Comparison of ENCODE assay signal across 9 mouse cellular contexts in the genomic region with DNA sequence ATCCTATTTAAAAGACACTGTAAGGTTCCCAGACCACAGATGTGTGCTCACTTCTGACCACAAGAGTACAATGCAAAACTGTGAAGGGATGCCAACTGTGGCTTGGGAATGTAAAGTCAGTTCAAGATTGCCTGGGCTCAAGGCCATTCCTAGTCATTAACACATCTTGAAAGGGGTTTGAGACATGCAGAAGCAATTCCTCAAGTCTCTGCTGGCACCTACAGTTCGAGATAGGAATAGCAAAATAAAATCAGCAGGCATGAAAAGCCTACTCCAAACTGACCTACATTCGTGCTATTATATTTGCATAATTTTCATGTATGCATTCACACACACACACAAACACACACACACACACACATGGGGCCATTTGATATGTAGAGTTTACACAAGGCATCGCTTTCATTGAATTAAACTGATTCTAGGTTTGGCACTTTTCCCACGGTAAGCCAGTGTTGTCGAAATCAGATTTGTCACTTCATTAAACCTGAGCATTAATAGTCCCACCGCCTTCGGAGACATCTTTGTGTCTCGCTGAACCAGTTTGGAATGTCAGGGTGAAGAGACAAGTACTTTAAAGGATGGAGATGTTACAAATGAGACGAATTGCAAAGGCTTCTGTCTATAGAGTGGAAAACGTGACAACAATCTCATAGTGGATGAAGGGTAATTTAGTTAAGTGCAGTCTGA.
A peak's percentile ranks its signal among the peaks of the same experiment; 100 is the strongest.
DNase-seq lines count a peak whose midpoint lies in the region; ATAC-seq and TF ChIP-seq lines count a peak whose summit lies in the region.
"Had no signal": no experiment of that assay in that cellular context is flagged by ENCODE, and none has a peak within 500 bp of the region (broad histone marks: within the 10 kb centered on the region; RNA-seq: fewer than 3 reads in every experiment).

No protein-coding gene starts in this region.

- H3K36me3 ChIP-seq in embryonic facial prominence, embryonic 11.5 days (replicated peaks; ENCODE audit: control insufficient read depth, insufficient read depth, low read depth, low read length), result no peaks in the 10 kb centered on the region
- H3K36me3 ChIP-seq in embryonic facial prominence, embryonic 10.5 days (replicated peaks), result no peaks in the 10 kb centered on the region
- no peaks in the 10 kb centered on the region for H3K36me3 ChIP-seq in neural tube, embryonic 12.5 days
- no peaks in the 10 kb centered on the region for H3K36me3 ChIP-seq in hindbrain, embryonic 14.5 days (replicated peaks; ENCODE audit: control insufficient read depth, insufficient read depth)
- H3K36me3 ChIP-seq in thymus, adult 2 months (ENCODE audit: control insufficient read depth, insufficient read depth, low read length), result no peaks in the 10 kb centered on the region
- H3K36me3 ChIP-seq: limb, embryonic 13.5 days had no signal

- WGBS in embryonic facial prominence, embryonic 11.5 days, result 52% methylated on average over 10 of the region's 10 CpGs
- WGBS in embryonic facial prominence, embryonic 10.5 days, result 53% methylated on average over 10 of the region's 10 CpGs
- WGBS in neural tube, embryonic 12.5 days, result 56% methylated on average over 10 of the region's 10 CpGs
- WGBS in hindbrain, embryonic 14.5 days, result 39% methylated on average over 10 of the region's 10 CpGs
- WGBS in thymus, adult 2 months, result 62% methylated on average over 10 of the region's 10 CpGs

- no peak overlapping the region for H3K4me2 ChIP-seq in embryonic facial prominence, embryonic 11.5 days (ENCODE audit: low read depth, low read length)
- no peak overlapping the region for H3K4me2 ChIP-seq in neural tube, embryonic 12.5 days (replicated peaks)
- H3K4me2 ChIP-seq in hindbrain, embryonic 14.5 days (replicated peaks), result no peak overlapping the region
- H3K4me2 ChIP-seq: limb, embryonic 13.5 days had no signal

- no peak overlapping the region for H3K27ac ChIP-seq in embryonic facial prominence, embryonic 11.5 days (replicated peaks; ENCODE audit: low read depth, low read length)
- H3K27ac ChIP-seq in embryonic facial prominence, embryonic 10.5 days (replicated peaks), result no peak overlapping the region
- no peak overlapping the region for H3K27ac ChIP-seq in neural tube, embryonic 12.5 days
- H3K27ac ChIP-seq in hindbrain, embryonic 14.5 days, result no peak overlapping the region
- no peak overlapping the region for H3K27ac ChIP-seq in thymus, adult 2 months (ENCODE audit: control insufficient read depth, insufficient read depth, low read length)
- H3K27ac ChIP-seq: limb, embryonic 13.5 days had no signal

- no peak for TF ChIP-seq POLR2A in thymus, adult 2 months (IDR thresholded peaks at IDR 0.05; ENCODE audit: control insufficient read depth, extremely low read depth, insufficient read depth, low read length, poor library complexity)

- H3K27me3 ChIP-seq in embryonic facial prominence, embryonic 11.5 days (ENCODE audit: control insufficient read depth, insufficient read depth, low read length), result no peaks in the 10 kb centered on the region
- no peaks in the 10 kb centered on the region for H3K27me3 ChIP-seq in embryonic facial prominence, embryonic 10.5 days (replicated peaks; ENCODE audit: low read depth, poor library complexity, severe bottlenecking)
- no peaks in the 10 kb centered on the region for H3K27me3 ChIP-seq in neural tube, embryonic 12.5 days (replicated peaks)
- H3K27me3 ChIP-seq in hindbrain, embryonic 14.5 days (ENCODE audit: control insufficient read depth, insufficient read depth, low read length), result no peaks in the 10 kb centered on the region
- H3K27me3 ChIP-seq in thymus, adult 2 months (ENCODE audit: control insufficient read depth, insufficient read depth, low read length), result no peaks in the 10 kb centered on the region

- peak; percentile 55 for DNase-seq in embryonic facial prominence, embryonic 11.5 days (ENCODE audit: low spot score)
- no peak for DNase-seq in embryonic facial prominence, embryonic 10.5 days (ENCODE audit: low spot score)
- DNase-seq in neural tube, embryonic 10.5 days (ENCODE audit: extremely low spot score, low spot score), result no peak
- DNase-seq in hindbrain, embryonic 14.5 days (ENCODE audit: low spot score), result peak; percentile 79
- peak; percentile 8 for DNase-seq in retina, adult 2 months (ENCODE audit: low read depth, low spot score)
- DNase-seq in thymus, adult 2 months, result no peak

- H3K9ac ChIP-seq in embryonic facial prominence, embryonic 11.5 days (replicated peaks; ENCODE audit: low read length), result no peak overlapping the region
- H3K9ac ChIP-seq in neural tube, embryonic 12.5 days, result no peak overlapping the region
- no peak overlapping the region for H3K9ac ChIP-seq in hindbrain, embryonic 14.5 days
- H3K9ac ChIP-seq: limb, embryonic 13.5 days had no signal

- no peaks in the 10 kb centered on the region for H3K9me3 ChIP-seq in embryonic facial prominence, embryonic 11.5 days (replicated peaks; ENCODE audit: control insufficient read depth, low read length)
- H3K9me3 ChIP-seq in embryonic facial prominence, embryonic 10.5 days, result no peaks in the 10 kb centered on the region
- H3K9me3 ChIP-seq in neural tube, embryonic 12.5 days, result no peaks in the 10 kb centered on the region
- H3K9me3 ChIP-seq in hindbrain, embryonic 14.5 days (ENCODE audit: control insufficient read depth, low read length), result peaks cover 6% of the 10 kb centered on the region; the same call in 1 of the 2 replicates

- no peak overlapping the region for H3K4me3 ChIP-seq in embryonic facial prominence, embryonic 11.5 days (ENCODE audit: low read depth, low read length)
- no peak overlapping the region for H3K4me3 ChIP-seq in embryonic facial prominence, embryonic 10.5 days
- H3K4me3 ChIP-seq in neural tube, embryonic 12.5 days, result no peak overlapping the region
- H3K4me3 ChIP-seq in hindbrain, embryonic 14.5 days (replicated peaks; ENCODE audit: low read length), result no peak overlapping the region
- no peak overlapping the region for H3K4me3 ChIP-seq in thymus, adult 2 months (ENCODE audit: control insufficient read depth, insufficient read depth, low read length)
- H3K4me3 ChIP-seq: limb, embryonic 13.5 days had no signal

- H3K4me1 ChIP-seq in embryonic facial prominence, embryonic 11.5 days (ENCODE audit: control insufficient read depth, insufficient read depth, low read length), result no peaks in the 10 kb centered on the region
- no peaks in the 10 kb centered on the region for H3K4me1 ChIP-seq in embryonic facial prominence, embryonic 10.5 days
- no peaks in the 10 kb centered on the region for H3K4me1 ChIP-seq in neural tube, embryonic 12.5 days
- H3K4me1 ChIP-seq in hindbrain, embryonic 14.5 days (replicated peaks; ENCODE audit: control insufficient read depth, insufficient read depth, low read length), result no peaks in the 10 kb centered on the region
- H3K4me1 ChIP-seq in thymus, adult 2 months (replicated peaks; ENCODE audit: control insufficient read depth, insufficient read depth, low read length), result no peaks in the 10 kb centered on the region
- H3K4me1 ChIP-seq: limb, embryonic 13.5 days had no signal

- ATAC-seq in embryonic facial prominence, embryonic 11.5 days (replicated peaks; ENCODE audit: insufficient number of reproducible peaks, low FRiP score, low TSS enrichment, low read depth), result no peak
- peak; percentile 53; the same call in 1 of the 2 replicates for ATAC-seq in neural tube, embryonic 12.5 days (ENCODE audit: low FRiP score, low read depth)
- peak; percentile 74; the same call in 1 of the 2 replicates for ATAC-seq in hindbrain, embryonic 14.5 days (ENCODE audit: low FRiP score)
- no peak for ATAC-seq in erythroid progenitor cell, adult 5-6 weeks (replicated peaks; ENCODE audit: low FRiP score, poor library complexity, severe bottlenecking)

- TF ChIP-seq CTCF in thymus, adult 2 months (IDR thresholded peaks at IDR 0.05; ENCODE audit: borderline replicate concordance, control insufficient read depth, extremely low read depth, insufficient read depth, low read length, poor library complexity), result no peak

Comparison
In these comparisons a context has a peak if more than half of its experiments do, and no peak if none do; other contexts are left out.
1. DNase-seq: peak in embryonic facial prominence, embryonic 11.5 days (single experiment), hindbrain, embryonic 14.5 days (single experiment) and retina, adult 2 months (single experiment); none in embryonic facial prominence, embryonic 10.5 days (single experiment), neural tube, embryonic 10.5 days (single experiment) and thymus, adult 2 months (single experiment).
2. ATAC-seq: peak in neural tube, embryonic 12.5 days (single experiment) and hindbrain, embryonic 14.5 days (single experiment); none in embryonic facial prominence, embryonic 11.5 days (single experiment) and erythroid progenitor cell, adult 5-6 weeks (single experiment).